Mouse (Mus musculus): ENCODE data around the gene Fbxw5.
A peak's percentile ranks its signal among the peaks of the same experiment; 100 is the strongest.

The Fbxw5 gene

GRCm38 (mm10) chr2:25500576-25501405 is at the start of gene Fbxw5:
TSS of gene Fbxw5 (plus strand) at chr2:25500750.
- DNase-seq (ENCODE audit: low read depth, low spot score) = peak; percentile 94

- DNase-seq (ENCODE audit: low read depth, low spot score) = no peak
These were observed 49.5 kb upstream of the Fbxw5 start for GRCm38 (mm10) chr2:25450853-25451647.

GRCm38 (mm10) chr2:25452951-25453350 is 47.6 kb upstream of the Fbxw5 start:
- DNase-seq (ENCODE audit: low read depth, low spot score) = no peak

GRCm38 (mm10) chr2:25456205-25456953 is 44.2 kb upstream of the Fbxw5 start, which contains the start of gene Clic3:
TSS of gene Clic3 (plus strand) at chr2:25456838.
- no peak for DNase-seq (ENCODE audit: low read depth, low spot score)

GRCm38 (mm10) chr2:25457022-25457896 is 43.3 kb upstream of the Fbxw5 start:
- no peak for DNase-seq (ENCODE audit: low read depth, low spot score)

GRCm38 (mm10) chr2:25458911-25459310 is 41.6 kb upstream of the Fbxw5 start:
- no peak for DNase-seq (ENCODE audit: low read depth, low spot score)

GRCm38 (mm10) chr2:25460135-25460534 is 40.4 kb upstream of the Fbxw5 start:
- DNase-seq (ENCODE audit: low read depth, low spot score) = no peak

- peak; percentile 86 for DNase-seq (ENCODE audit: low read depth, low spot score)
These were observed 39.8 kb upstream of the Fbxw5 start, which contains the start of gene Paxx for GRCm38 (mm10) chr2:25460551-25461309. TSS of gene Paxx (minus strand) at chr2:25461094.

GRCm38 (mm10) chr2:25461407-25461806 is 39.1 kb upstream of the Fbxw5 start:
- no peak for DNase-seq (ENCODE audit: low read depth, low spot score)

- no peak for DNase-seq (ENCODE audit: low read depth, low spot score)
These were observed 36.9 kb upstream of the Fbxw5 start for GRCm38 (mm10) chr2:25463630-25464029.

GRCm38 (mm10) chr2:25465256-25465655 is 35.3 kb upstream of the Fbxw5 start:
- DNase-seq (ENCODE audit: low read depth, low spot score) = no peak

- no peak for DNase-seq (ENCODE audit: low read depth, low spot score)
These were observed 34.5 kb upstream of the Fbxw5 start for GRCm38 (mm10) chr2:25465816-25466635.

GRCm38 (mm10) chr2:25467606-25468303 is 32.8 kb upstream of the Fbxw5 start:
- DNase-seq (ENCODE audit: low read depth, low spot score) = no peak

- DNase-seq (ENCODE audit: low read depth, low spot score) = no peak
These were observed 31.3 kb upstream of the Fbxw5 start for GRCm38 (mm10) chr2:25468962-25469915.

GRCm38 (mm10) chr2:25469969-25470368 is 30.6 kb upstream of the Fbxw5 start, which contains the start of gene Ptgds:
TSS of gene Ptgds (minus strand) at chr2:25470046.
- DNase-seq (ENCODE audit: low read depth, low spot score) = no peak

- DNase-seq (ENCODE audit: low read depth, low spot score) = no peak
These were observed 28.0 kb upstream of the Fbxw5 start for GRCm38 (mm10) chr2:25472550-25472949.

GRCm38 (mm10) chr2:25477541-25477940 is 23.0 kb upstream of the Fbxw5 start:
- no peak for DNase-seq (ENCODE audit: low read depth, low spot score)

Data from embryo, embryonic 11.5 days (tissue).